Mouse (Mus musculus) kidney, adult 2 months (tissue): ENCODE data around the gene Cemip2. TPM values are rescaled to one million over a fixed set of nuclear protein-coding genes. Genes with fewer than 3 reads are reported as not detected.

Experiments used
- DNase-seq: peaks from one replicate; pipeline ENCODE4 v3.0.0; 2021
- H3K27ac ChIP-seq: fragments of 200-500 bp; 2 replicates; pipeline ENCODE4 v1.5.1; 2012; ENCODE audit warnings: low read depth, low read length, control low read depth, inconsistent platforms; ENCODE audit not compliant: insufficient read depth
- H3K27me3 ChIP-seq: fragments of 200-500 bp; replicated peaks from 2 replicates; pipeline ENCODE4 v1.6.1; 2012; ENCODE audit warnings: mild to moderate bottlenecking, moderate library complexity, low read length, inconsistent platforms; ENCODE audit not compliant: control insufficient read depth, insufficient read depth
- H3K36me3 ChIP-seq: fragments of 200-500 bp; 2 replicates; pipeline ENCODE4 v1.6.1; 2012; ENCODE audit warnings: mild to moderate bottlenecking, moderate library complexity, low read length, inconsistent platforms; ENCODE audit not compliant: control insufficient read depth, insufficient read depth
- H3K4me1 ChIP-seq: fragments of 200-500 bp; 2 replicates; pipeline ENCODE4 v1.6.1; 2011; ENCODE audit warnings: low read length; ENCODE audit not compliant: control insufficient read depth, insufficient read depth
- H3K4me3 ChIP-seq: fragments of 200-500 bp; 2 replicates; pipeline ENCODE4 v1.5.1; 2011; ENCODE audit warnings: mild to moderate bottlenecking, low read depth, low read length, control low read depth; ENCODE audit not compliant: insufficient read depth
- CTCF ChIP-seq: fragments of 200-500 bp; conservative IDR thresholded peaks from 2 replicates; pipeline ENCODE4 v1.5.1; 2011; ENCODE audit warnings: low read depth, mild to moderate bottlenecking, control low read depth, low read length, moderate library complexity, mixed read lengths; ENCODE audit not compliant: insufficient read depth, insufficient read length
- POLR2A ChIP-seq: fragments of 200-500 bp; IDR thresholded peaks from one replicate; pipeline ENCODE4 v1.6.1; 2011; ENCODE audit warnings: low read depth, low read length, control low read depth
- WGBS: fragments of 180-500 bp; shearing (Covaris S2); methylation state at CpG from one replicate; pipeline ENCODE4 v1.1.7; 2018; 5-methylcytosine and 5-hydroxymethylcytosine counted together
- polyA plus RNA-seq: library from polyadenylated mRNA; depleted of rRNA; stranded (reverse); fragments of >200 nt; gene quantifications from 2 replicates; pipeline ENCODE4 v1.2.3, GENCODE M21; 2012; rRNA removed

Gene Cemip2
- 6.7 and 6.9 TPM in 2 replicates for polyA plus RNA-seq

- TF ChIP-seq CTCF (peak; percentile 64), POLR2A (peak; percentile 77)
- Histone ChIP-seq H3K4me1 (peaks cover 6% of the 10 kb centered on the region; the same call in 1 of the 2 replicates), H3K36me3 (no peaks in the 10 kb centered on the region), H3K27ac (peak within 1 kb of the TSS; percentile 86), H3K4me3 (peak within 1 kb of the TSS; percentile 91), H3K27me3 (no peaks in the 10 kb centered on the region)
- under 1% methylated on average over 75 of the region's 75 CpGs for WGBS
- peak; percentile 98 for DNase-seq
Observed at GRCm38 (mm10) chr19:21778147-21778917, at the start of gene Cemip2. Gene Cemip2 (plus strand): TSS chr19:21778342.

GRCm38 (mm10) chr19:21728342-21728741, 49.8 kb upstream of the Cemip2 start:
- DNase-seq = no peak
- Histone ChIP-seq H3K4me1 (no peaks in the 10 kb centered on the region), H3K36me3 (no peaks in the 10 kb centered on the region), H3K27me3 (no peaks in the 10 kb centered on the region), H3K4me3 (no peak overlapping the region), H3K27ac (no peak overlapping the region)
- no peak for TF ChIP-seq CTCF
- no peak for TF ChIP-seq POLR2A
- WGBS = 92% methylated on average over 6 of the region's 6 CpGs

- Histone ChIP-seq H3K27ac (no peak overlapping the region), H3K4me3 (no peak overlapping the region), H3K36me3 (no peaks in the 10 kb centered on the region), H3K27me3 (no peaks in the 10 kb centered on the region), H3K4me1 (no peaks in the 10 kb centered on the region)
- DNase-seq = no peak
- whole genome bisulfite sequencing = 89% methylated on average over 5 of the region's 5 CpGs
- TF ChIP-seq POLR2A (no peak), CTCF (no peak)
Observed at GRCm38 (mm10) chr19:21731887-21732286, 46.3 kb upstream of the Cemip2 start.

GRCm38 (mm10) chr19:21733176-21733575, 45.0 kb upstream of the Cemip2 start:
- Histone ChIP-seq H3K4me1 (no peaks in the 10 kb centered on the region), H3K27me3 (no peaks in the 10 kb centered on the region), H3K27ac (no peak overlapping the region), H3K4me3 (no peak overlapping the region), H3K36me3 (no peaks in the 10 kb centered on the region)
- 98% methylated on average over 2 of the region's 2 CpGs for WGBS
- TF ChIP-seq POLR2A (no peak), CTCF (no peak)
- DNase-seq = no peak

GRCm38 (mm10) chr19:21734112-21734511, 44.0 kb upstream of the Cemip2 start:
- TF ChIP-seq POLR2A (no peak), CTCF (peak; percentile 32; the same call in 1 of the 2 replicates)
- Histone ChIP-seq H3K27me3 (no peaks in the 10 kb centered on the region), H3K36me3 (no peaks in the 10 kb centered on the region), H3K4me3 (no peak overlapping the region), H3K27ac (no peak overlapping the region), H3K4me1 (no peaks in the 10 kb centered on the region)
- peak; percentile 59 for DNase-seq
- 39% methylated on average over 5 of the region's 5 CpGs for WGBS

GRCm38 (mm10) chr19:21737446-21737845, 40.7 kb upstream of the Cemip2 start:
- DNase-seq = peak; percentile 63
- TF ChIP-seq POLR2A (no peak), CTCF (no peak)
- WGBS = 42% methylated on average over 18 of the region's 18 CpGs
- Histone ChIP-seq H3K4me3 (no peak overlapping the region), H3K4me1 (no peaks in the 10 kb centered on the region), H3K36me3 (no peaks in the 10 kb centered on the region), H3K27ac (peak overlapping the region; percentile 55), H3K27me3 (no peaks in the 10 kb centered on the region)

- H3K4me1 ChIP-seq = no peaks in the 10 kb centered on the region
- 54% methylated on average over 17 of the region's 17 CpGs for WGBS
- no peak overlapping the region for H3K4me3 ChIP-seq
- peak overlapping the region; percentile 27 for H3K27ac ChIP-seq
- no peaks in the 10 kb centered on the region for H3K27me3 ChIP-seq
- TF ChIP-seq POLR2A (no peak), CTCF (no peak)
- H3K36me3 ChIP-seq = no peaks in the 10 kb centered on the region
- peak; percentile 74 for DNase-seq
Observed at GRCm38 (mm10) chr19:21737881-21738590, 40.1 kb upstream of the Cemip2 start.
